Mouse (Mus musculus) MEL (cell line): ENCODE results near the gene Elf5.

Experiments used
- CHD2 ChIP-seq: IDR thresholded peaks from 2 replicates; pipeline ENCODE4 v1.6.1; 2011; ENCODE audit warnings: low read length, improper control_type of control experiment
- CTCF ChIP-seq, 3 experiments: IDR thresholded peaks in 2 of 3; conservative IDR thresholded peaks in 1 of 3; 2 replicates each; pipeline ENCODE4 v1.5.1; 2011 to 2012; ENCODE audit warnings: low read length in 3 of 3, low read depth in 2 of 3, mild to moderate bottlenecking in 2 of 3, improper control_type of control experiment in 1 of 3, inconsistent platforms in 1 of 3, mixed read lengths in 1 of 3, moderate library complexity in 1 of 3; ENCODE audit not compliant: control insufficient read depth in 1 of 3, insufficient read depth in 1 of 3, poor library complexity in 1 of 3, severe bottlenecking in 1 of 3
- E2F4 ChIP-seq: IDR thresholded peaks from 2 replicates; pipeline ENCODE4 v1.6.1; 2011; ENCODE audit warnings: low read depth, low read length, improper control_type of control experiment, borderline replicate concordance
- EP300 ChIP-seq, 2 experiments: IDR thresholded peaks; 2 replicates each; pipeline ENCODE4 v1.6.1; 2011; ENCODE audit warnings: improper control_type of control experiment in 2 of 2, low read length in 2 of 2, low read depth in 1 of 2, mild to moderate bottlenecking in 1 of 2
- GABPA ChIP-seq: IDR thresholded peaks from 2 replicates; pipeline ENCODE4 v1.6.1; 2012; ENCODE audit warnings: low read depth, mild to moderate bottlenecking, inconsistent platforms, low read length, improper control_type of control experiment, moderate library complexity
- GATA1 ChIP-seq: IDR thresholded peaks from 2 replicates; pipeline ENCODE4 v1.6.1; 2011; ENCODE audit warnings: low read depth, low read length, improper control_type of control experiment
- KAT2A ChIP-seq: conservative IDR thresholded peaks from 2 replicates; pipeline ENCODE4 v1.6.1; 2012; ENCODE audit warnings: low read depth, low read length, improper control_type of control experiment, inconsistent platforms
- MYB ChIP-seq: IDR thresholded peaks from 2 replicates; pipeline ENCODE4 v1.6.1; 2011; ENCODE audit warnings: mild to moderate bottlenecking, low read depth, low read length, improper control_type of control experiment
- NRF1 ChIP-seq: IDR thresholded peaks from 2 replicates; pipeline ENCODE4 v1.6.1; 2014; ENCODE audit warnings: low read depth, mild to moderate bottlenecking, inconsistent platforms, low read length, improper control_type of control experiment, moderate library complexity; ENCODE audit not compliant: poor library complexity, insufficient read depth, severe bottlenecking
- POLR2A ChIP-seq, 2 experiments: IDR thresholded peaks; 2 replicates each; pipeline ENCODE4 v1.6.1; 2011 to 2012; ENCODE audit warnings: low read length in 2 of 2, mild to moderate bottlenecking in 2 of 2, control low read depth in 1 of 2, improper control_type of control experiment in 1 of 2, low read depth in 1 of 2, moderate library complexity in 1 of 2; ENCODE audit not compliant: control insufficient read depth in 1 of 2, insufficient read depth in 1 of 2, poor library complexity in 1 of 2
- POLR2AphosphoS2 ChIP-seq: IDR thresholded peaks from 2 replicates; pipeline ENCODE4 v1.6.1; 2011; ENCODE audit warnings: low read length, improper control_type of control experiment
- TBP ChIP-seq: IDR thresholded peaks from 2 replicates; pipeline ENCODE4 v1.8.0; 2011; ENCODE audit warnings: low read depth, low read length, improper control_type of control experiment
- USF2 ChIP-seq, 2 experiments: IDR thresholded peaks; 2 replicates each; pipeline ENCODE4 v1.6.1; 2011 to 2012; ENCODE audit warnings: improper control_type of control experiment in 2 of 2, low read length in 2 of 2, borderline replicate concordance in 1 of 2, inconsistent platforms in 1 of 2, low read depth in 1 of 2, mild to moderate bottlenecking in 1 of 2; ENCODE audit not compliant: insufficient read depth in 1 of 2
- ZC3H11A ChIP-seq: IDR thresholded peaks from 2 replicates; pipeline ENCODE4 v1.6.1; 2012; ENCODE audit warnings: low read depth, mild to moderate bottlenecking, inconsistent platforms, low read length, improper control_type of control experiment

DNA sequence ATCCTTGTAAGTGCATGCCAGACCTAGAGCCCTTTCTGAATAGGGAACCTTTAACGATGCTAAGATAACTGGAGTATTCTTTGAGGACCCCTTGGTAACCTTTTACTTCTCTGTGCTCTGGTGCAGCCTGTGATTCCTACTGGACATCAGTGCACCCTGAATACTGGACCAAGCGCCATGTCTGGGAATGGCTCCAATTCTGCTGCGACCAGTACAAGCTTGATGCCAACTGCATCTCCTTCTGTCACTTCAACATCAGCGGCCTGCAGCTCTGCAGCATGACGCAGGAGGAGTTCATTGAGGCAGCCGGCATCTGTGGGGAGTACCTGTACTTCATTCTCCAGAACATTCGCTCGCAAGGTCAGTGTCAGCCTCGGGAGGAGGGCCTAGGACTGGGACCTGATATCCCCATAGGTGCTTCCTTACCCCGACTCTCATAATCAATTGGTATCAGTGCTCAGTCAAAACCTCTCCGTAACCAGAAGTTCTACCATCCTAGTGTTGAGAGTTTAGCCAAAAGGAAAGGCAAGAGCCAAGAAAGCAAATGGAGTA, 27.7 kb downstream of the Elf5 start:
- TF ChIP-seq KAT2A (no peak), POLR2A (IDR thresholded peaks at IDR 0.05; ENCODE audit: control insufficient read depth in 1 of 2, insufficient read depth in 1 of 2, low read depth in 1 of 2, low read length in 2 of 2, poor library complexity in 1 of 2) (no peak), EP300 (IDR thresholded peaks at IDR 0.05; ENCODE audit: low read depth in 1 of 2, low read length in 2 of 2) (no peak), CTCF (IDR thresholded peaks at IDR 0.05 in 2 of 3, conservative IDR thresholded peaks at IDR 0.05 in 1 of 3; ENCODE audit: control insufficient read depth in 1 of 3, insufficient read depth in 1 of 3, low read depth in 2 of 3, low read length in 3 of 3, poor library complexity in 1 of 3, severe bottlenecking in 1 of 3) (no peak), CHD2 (no peak), MYB (no peak), E2F4 (no peak), GATA1 (no peak), ZC3H11A (no peak), TBP (no peak), NRF1 (no peak), POLR2AphosphoS2 (no peak), GABPA (no peak), USF2 (IDR thresholded peaks at IDR 0.05; ENCODE audit: borderline replicate concordance in 1 of 2, insufficient read depth in 1 of 2, low read depth in 1 of 2, low read length in 2 of 2) (no peak)
